Mouse (Mus musculus) MEL (cell line): ENCODE measurements around the gene Ccdc172. TPM values are rescaled to one million over a fixed set of nuclear protein-coding genes. Genes with fewer than 3 reads are reported as not detected.

Experiments
- DNase-seq: peaks from one replicate; pipeline ENCODE4 v3.0.0; 2011; ENCODE audit warnings: low read depth, low spot score
- H3K27ac ChIP-seq: 2 replicates; pipeline ENCODE4 v1.5.1; 2012; ENCODE audit warnings: low read depth, mild to moderate bottlenecking, control low read depth, low read length, moderate library complexity; ENCODE audit not compliant: control insufficient read depth
- H3K27me3 ChIP-seq, 2 experiments: fragments of 150-350 bp in 1 of 2; sonication (generic) in 1 of 2; 2 replicates each; pipeline ENCODE4 v1.6.1; 2012; ENCODE audit warnings: low read length in 2 of 2, mild to moderate bottlenecking in 2 of 2, improper control_type of control experiment in 1 of 2, moderate library complexity in 1 of 2; ENCODE audit not compliant: insufficient read depth in 2 of 2, control insufficient read depth in 1 of 2
- H3K36me3 ChIP-seq, 2 experiments: 2 replicates each; pipeline ENCODE4 v1.6.1; 2012 to 2014; ENCODE audit warnings: low read length in 2 of 2, improper control_type of control experiment in 1 of 2, inconsistent platforms in 1 of 2, mild to moderate bottlenecking in 1 of 2; ENCODE audit not compliant: insufficient read depth in 2 of 2, control insufficient read depth in 1 of 2
- H3K4me1 ChIP-seq, 2 experiments: fragments of 150-350 bp in 1 of 2; sonication (generic) in 1 of 2; 2 replicates each; pipeline ENCODE4 v1.6.1; 2012; ENCODE audit warnings: low read length in 2 of 2, improper control_type of control experiment in 1 of 2, mild to moderate bottlenecking in 1 of 2; ENCODE audit not compliant: insufficient read depth in 2 of 2, control insufficient read depth in 1 of 2
- H3K4me3 ChIP-seq, 2 experiments: fragments of 150-350 bp in 1 of 2; sonication (generic) in 1 of 2; 2 replicates each; pipeline ENCODE4 v1.5.1; 2012; ENCODE audit warnings: low read depth in 2 of 2, low read length in 2 of 2, mild to moderate bottlenecking in 2 of 2, moderate library complexity in 2 of 2, control low read depth in 1 of 2, improper control_type of control experiment in 1 of 2; ENCODE audit not compliant: control insufficient read depth in 1 of 2, insufficient read depth in 1 of 2
- H3K79me2 ChIP-seq: 2 replicates; pipeline ENCODE4 v1.6.1; 2012; ENCODE audit warnings: mild to moderate bottlenecking, low read length, moderate library complexity; ENCODE audit not compliant: control insufficient read depth, poor library complexity, insufficient read depth
- H3K9ac ChIP-seq: 2 replicates; pipeline ENCODE4 v1.6.1; 2012; ENCODE audit warnings: low read depth, mild to moderate bottlenecking, control low read depth, low read length, moderate library complexity; ENCODE audit not compliant: control insufficient read depth, poor library complexity, severe bottlenecking
- H3K9me3 ChIP-seq: fragments of 150-350 bp; sonication (generic); replicated peaks from 2 replicates; pipeline ENCODE4 v1.6.1; 2012; ENCODE audit warnings: mild to moderate bottlenecking, low read length, improper control_type of control experiment, moderate library complexity; ENCODE audit not compliant: insufficient read depth
- BHLHE40 ChIP-seq: IDR thresholded peaks from 2 replicates; pipeline ENCODE4 v1.6.1; 2012; ENCODE audit warnings: low read depth, mild to moderate bottlenecking, inconsistent platforms, low read length, improper control_type of control experiment, borderline replicate concordance
- CHD2 ChIP-seq: IDR thresholded peaks from 2 replicates; pipeline ENCODE4 v1.6.1; 2011; ENCODE audit warnings: low read length, improper control_type of control experiment
- CTCF ChIP-seq, 3 experiments: IDR thresholded peaks in 2 of 3; conservative IDR thresholded peaks in 1 of 3; 2 replicates each; pipeline ENCODE4 v1.5.1; 2011 to 2012; ENCODE audit warnings: low read length in 3 of 3, low read depth in 2 of 3, mild to moderate bottlenecking in 2 of 3, improper control_type of control experiment in 1 of 3, inconsistent platforms in 1 of 3, mixed read lengths in 1 of 3, moderate library complexity in 1 of 3; ENCODE audit not compliant: control insufficient read depth in 1 of 3, insufficient read depth in 1 of 3, poor library complexity in 1 of 3, severe bottlenecking in 1 of 3
- E2F4 ChIP-seq: IDR thresholded peaks from 2 replicates; pipeline ENCODE4 v1.6.1; 2011; ENCODE audit warnings: low read depth, low read length, improper control_type of control experiment, borderline replicate concordance
- ELF1 ChIP-seq: IDR thresholded peaks from 2 replicates; pipeline ENCODE4 v1.6.1; 2014; ENCODE audit warnings: low read depth, mild to moderate bottlenecking, inconsistent platforms, low read length, improper control_type of control experiment, moderate library complexity
- EP300 ChIP-seq, 2 experiments: IDR thresholded peaks; 2 replicates each; pipeline ENCODE4 v1.6.1; 2011; ENCODE audit warnings: improper control_type of control experiment in 2 of 2, low read length in 2 of 2, low read depth in 1 of 2, mild to moderate bottlenecking in 1 of 2
- GABPA ChIP-seq: IDR thresholded peaks from 2 replicates; pipeline ENCODE4 v1.6.1; 2012; ENCODE audit warnings: low read depth, mild to moderate bottlenecking, inconsistent platforms, low read length, improper control_type of control experiment, moderate library complexity
- GATA1 ChIP-seq: IDR thresholded peaks from 2 replicates; pipeline ENCODE4 v1.6.1; 2011; ENCODE audit warnings: low read depth, low read length, improper control_type of control experiment
- HCFC1 ChIP-seq: IDR thresholded peaks from 2 replicates; pipeline ENCODE4 v1.6.1; 2012; ENCODE audit warnings: low read depth, mild to moderate bottlenecking, inconsistent platforms, low read length, improper control_type of control experiment, moderate library complexity
- JUND ChIP-seq: IDR thresholded peaks from 2 replicates; pipeline ENCODE4 v1.6.1; 2011; ENCODE audit warnings: low read depth, mild to moderate bottlenecking, improper control_type of control experiment, low read length
- KAT2A ChIP-seq: conservative IDR thresholded peaks from 2 replicates; pipeline ENCODE4 v1.6.1; 2012; ENCODE audit warnings: low read depth, low read length, improper control_type of control experiment, inconsistent platforms
- MAX ChIP-seq: IDR thresholded peaks from 2 replicates; pipeline ENCODE4 v1.6.1; 2011; ENCODE audit warnings: low read length, improper control_type of control experiment
- MAZ ChIP-seq: IDR thresholded peaks from 2 replicates; pipeline ENCODE4 v1.6.1; 2012; ENCODE audit warnings: low read depth, mild to moderate bottlenecking, inconsistent platforms, low read length, improper control_type of control experiment
- MEF2A ChIP-seq: IDR thresholded peaks from 2 replicates; pipeline ENCODE4 v1.6.1; 2014; ENCODE audit warnings: low read depth, mild to moderate bottlenecking, inconsistent platforms, low read length, improper control_type of control experiment; ENCODE audit not compliant: poor library complexity, insufficient replicate concordance, severe bottlenecking; ENCODE audit errors: extremely low read depth
- MXI1 ChIP-seq: IDR thresholded peaks from 2 replicates; pipeline ENCODE4 v1.6.1; 2011; ENCODE audit warnings: mild to moderate bottlenecking, low read depth, low read length, improper control_type of control experiment
- MYB ChIP-seq: IDR thresholded peaks from 2 replicates; pipeline ENCODE4 v1.6.1; 2011; ENCODE audit warnings: mild to moderate bottlenecking, low read depth, low read length, improper control_type of control experiment
- MYC ChIP-seq: IDR thresholded peaks from 2 replicates; pipeline ENCODE4 v1.6.1; 2011; ENCODE audit warnings: low read depth, mild to moderate bottlenecking, low read length, improper control_type of control experiment, moderate library complexity
- NELFE ChIP-seq: IDR thresholded peaks from 2 replicates; pipeline ENCODE4 v1.6.1; 2011; ENCODE audit warnings: low read depth, low read length, improper control_type of control experiment
- POLR2A ChIP-seq, 2 experiments: IDR thresholded peaks; 2 replicates each; pipeline ENCODE4 v1.6.1; 2011 to 2012; ENCODE audit warnings: low read length in 2 of 2, mild to moderate bottlenecking in 2 of 2, control low read depth in 1 of 2, improper control_type of control experiment in 1 of 2, low read depth in 1 of 2, moderate library complexity in 1 of 2; ENCODE audit not compliant: control insufficient read depth in 1 of 2, insufficient read depth in 1 of 2, poor library complexity in 1 of 2
- POLR2AphosphoS2 ChIP-seq: IDR thresholded peaks from 2 replicates; pipeline ENCODE4 v1.6.1; 2011; ENCODE audit warnings: low read length, improper control_type of control experiment
- RAD21 ChIP-seq: IDR thresholded peaks from 2 replicates; pipeline ENCODE4 v1.6.1; 2011; ENCODE audit warnings: mild to moderate bottlenecking, low read depth, low read length, improper control_type of control experiment
- TAL1 ChIP-seq: IDR thresholded peaks from 2 replicates; pipeline ENCODE4 v1.6.1; 2012; ENCODE audit warnings: mild to moderate bottlenecking, inconsistent platforms, low read length, moderate library complexity, mixed read lengths
- TBP ChIP-seq: IDR thresholded peaks from 2 replicates; pipeline ENCODE4 v1.8.0; 2011; ENCODE audit warnings: low read depth, low read length, improper control_type of control experiment
- TCF12 ChIP-seq: IDR thresholded peaks from 2 replicates; pipeline ENCODE4 v1.6.1; 2014; ENCODE audit warnings: low read depth, mild to moderate bottlenecking, inconsistent platforms, low read length, improper control_type of control experiment, moderate library complexity
- ZKSCAN1 ChIP-seq: IDR thresholded peaks from 2 replicates; pipeline ENCODE4 v1.6.1; 2012; ENCODE audit warnings: low read depth, mild to moderate bottlenecking, inconsistent platforms, low read length, improper control_type of control experiment, moderate library complexity
- ZMIZ1 ChIP-seq: IDR thresholded peaks from 2 replicates; pipeline ENCODE4 v1.6.1; 2012; ENCODE audit warnings: low read depth, mild to moderate bottlenecking, inconsistent platforms, low read length, improper control_type of control experiment, moderate library complexity
- ZNF384 ChIP-seq: IDR thresholded peaks from 2 replicates; pipeline ENCODE4 v1.6.1; 2012; ENCODE audit warnings: low read depth, mild to moderate bottlenecking, inconsistent platforms, low read length, improper control_type of control experiment
- polyA plus RNA-seq, 2 experiments: library from polyadenylated mRNA; stranded (reverse) in 1 of 2; unstranded in 1 of 2; fragments of >175 nt in 1 of 2; fragments of >200 nt in 1 of 2; gene quantifications; 2 replicates each; pipeline versions ENCODE4 v1.2.1 to v1.2.4; 2012; ENCODE audit warnings: low replicate concordance in 2 of 2, low read depth in 1 of 2; ENCODE audit not compliant: insufficient read length in 2 of 2, insufficient read depth in 1 of 2, missing spikeins in 1 of 2
- total RNA-seq: library from RNA; depleted of rRNA; stranded (reverse); fragments of 300-350 nt; gene quantifications from 2 replicates; pipeline ENCODE4 v1.2.3, GENCODE M21; 2012; rRNA removed

Gene Ccdc172
- total RNA-seq (not detected in 2 replicates), polyA plus RNA-seq (not detected)

GRCm38 (mm10) chr19:58511818-58512217, at the start of gene Ccdc172:
Gene Ccdc172 (plus strand): TSS chr19:58511993.
- Histone ChIP-seq H3K4me1 (no peaks in the 10 kb centered on the region), H3K79me2 (no peaks in the 10 kb centered on the region), H3K9ac (no peak within 1 kb of the TSS), H3K27me3 (no peaks in the 10 kb centered on the region; a peak in 1 of 4 replicates), H3K36me3 (no peaks in the 10 kb centered on the region), H3K9me3 (no peaks in the 10 kb centered on the region), H3K4me3 (no peak within 1 kb of the TSS), H3K27ac (no peak within 1 kb of the TSS)
- TF ChIP-seq GATA1 (no peak), CHD2 (no peak), NELFE (no peak), MAZ (no peak), KAT2A (no peak), JUND (no peak), GABPA (no peak), ZKSCAN1 (no peak), E2F4 (no peak), BHLHE40 (no peak), POLR2AphosphoS2 (no peak), MYC (no peak), ZNF384 (no peak), CTCF (IDR thresholded peaks at IDR 0.05 in 2 of 3, conservative IDR thresholded peaks at IDR 0.05 in 1 of 3; ENCODE audit: control insufficient read depth in 1 of 3, insufficient read depth in 1 of 3, low read depth in 2 of 3, low read length in 3 of 3, poor library complexity in 1 of 3, severe bottlenecking in 1 of 3) (no peak), RAD21 (no peak), TBP (no peak), TAL1 (no peak), ELF1 (no peak)
- no peak for DNase-seq

- H3K4me3 ChIP-seq, result no peak overlapping the region
- H3K27me3 ChIP-seq, result no peaks in the 10 kb centered on the region
- peaks cover 0 to 2% of the 10 kb centered on the region in 2 experiments; a peak in 1 of 4 replicates for H3K4me1 ChIP-seq
- no peak overlapping the region for H3K9ac ChIP-seq
- H3K79me2 ChIP-seq, result no peaks in the 10 kb centered on the region
- H3K27ac ChIP-seq, result no peak overlapping the region
- TF ChIP-seq ZMIZ1 (no peak), TCF12 (no peak), MYB (no peak), KAT2A (no peak), POLR2AphosphoS2 (no peak), HCFC1 (no peak), MAX (no peak), ELF1 (no peak), EP300 (IDR thresholded peaks at IDR 0.05; ENCODE audit: low read depth in 1 of 2, low read length in 2 of 2) (no peak), ZKSCAN1 (no peak), POLR2A (IDR thresholded peaks at IDR 0.05; ENCODE audit: control insufficient read depth in 1 of 2, insufficient read depth in 1 of 2, low read depth in 1 of 2, low read length in 2 of 2, poor library complexity in 1 of 2) (no peak), MEF2A (no peak), MXI1 (no peak), GABPA (no peak), NELFE (no peak)
- H3K36me3 ChIP-seq, result no peaks in the 10 kb centered on the region
- H3K9me3 ChIP-seq, result no peaks in the 10 kb centered on the region
- no peak for DNase-seq
Measured at GRCm38 (mm10) chr19:58463755-58464154, 48.0 kb upstream of the Ccdc172 start.
